Mouse (Mus musculus): Measurements from ENCODE around the gene Txn1. TPM values are rescaled to one million over a fixed set of nuclear protein-coding genes. Genes with fewer than 3 reads are reported as not detected.

Gene Txn1
- polyA plus RNA-seq, 1 experiment from 2014 or later = 362 TPM

GRCm38 (mm10) chr4:57895902-57896301 lies 60.3 kb downstream of the Txn1 start:
- WGBS = 74% methylated on average over 6 of the region's 6 CpGs
- no peaks in the 10 kb centered on the region for H3K4me1 ChIP-seq (ENCODE audit: control insufficient read depth, insufficient read depth, low read length)
- H3K36me3 ChIP-seq (ENCODE audit: control insufficient read depth, insufficient read depth, low read length) = no peaks in the 10 kb centered on the region
- no peak overlapping the region for H3K9ac ChIP-seq (ENCODE audit: low read length)
- H3K27me3 ChIP-seq (replicated peaks; ENCODE audit: control insufficient read depth, insufficient read depth, low read length) = no peaks in the 10 kb centered on the region
- ATAC-seq (no peak), DNase-seq (ENCODE audit: low spot score) (no peak)
- no peak overlapping the region for H3K4me2 ChIP-seq (ENCODE audit: low read length)
- H3K27ac ChIP-seq (ENCODE audit: low read depth, low read length) = no peak overlapping the region
- no peaks in the 10 kb centered on the region for H3K9me3 ChIP-seq (replicated peaks; ENCODE audit: control insufficient read depth, low read length)
- H3K4me3 ChIP-seq (ENCODE audit: low read depth, low read length) = no peak overlapping the region

GRCm38 (mm10) chr4:57895140-57895539 lies 61.1 kb downstream of the Txn1 start:
- no peaks in the 10 kb centered on the region for H3K9me3 ChIP-seq (replicated peaks; ENCODE audit: control insufficient read depth, low read length)
- H3K4me3 ChIP-seq (ENCODE audit: low read depth, low read length) = no peak overlapping the region
- 28% methylated on average over 5 of the region's 5 CpGs for WGBS
- no peak overlapping the region for H3K27ac ChIP-seq (ENCODE audit: low read depth, low read length)
- no peak overlapping the region for H3K4me2 ChIP-seq (ENCODE audit: low read length)
- H3K36me3 ChIP-seq (ENCODE audit: control insufficient read depth, insufficient read depth, low read length) = no peaks in the 10 kb centered on the region
- no peak overlapping the region for H3K9ac ChIP-seq (ENCODE audit: low read length)
- ATAC-seq (no peak), DNase-seq (ENCODE audit: low spot score) (no peak)
- H3K27me3 ChIP-seq (replicated peaks; ENCODE audit: control insufficient read depth, insufficient read depth, low read length) = no peaks in the 10 kb centered on the region
- H3K4me1 ChIP-seq (ENCODE audit: control insufficient read depth, insufficient read depth, low read length) = no peaks in the 10 kb centered on the region

Other genes starting within 250 kb of the Txn1 start
- 5.0 and 5.7 TPM in 2 replicates for gene Akap2, start 238.8 kb downstream of the Txn1 start, polyA plus RNA-seq (2014; fragmentation: Nextera tagmentation; extraction: Ambion mirVana)
- not detected in 2 replicates for gene D630039A03Rik, start 40.1 kb downstream of the Txn1 start, polyA plus RNA-seq (2014; fragmentation: Nextera tagmentation; extraction: Ambion mirVana)
- not detected in 2 replicates for gene Txndc8, start 52.7 kb upstream of the Txn1 start, polyA plus RNA-seq (2014; fragmentation: Nextera tagmentation; extraction: Ambion mirVana)

Measured in forebrain, embryonic 14.5 days (tissue).